Mouse (Mus musculus) left cerebral cortex, postnatal 25 days (tissue): ENCODE data around the gene Sacm1l. TPM values are rescaled to one million over a fixed set of nuclear protein-coding genes. Genes with fewer than 3 reads are reported as not detected.
A peak's percentile ranks its signal among the peaks of the same experiment; 100 is the strongest.

Experiments used
- DNase-seq, 2 experiments: peaks; one replicate each; pipeline ENCODE4 v3.0.0; 2022; ENCODE audit warnings: low spot score in 2 of 2, mixed read lengths in 1 of 2
- intact Hi-C: fragments of 180-260 bp; cut with DNase I; formaldehyde crosslinking; loops from one replicate; pipeline ENCODE4 v1.15.1; 2025
- total RNA-seq, 2 experiments: library from RNA; stranded (reverse); gene quantifications; 2 replicates each; pipeline ENCODE4 v1.2.3; 2021

Gene Sacm1l
- total RNA-seq, 2 experiments from 2014 or later: 59.5 to 61.9 TPM

GRCm38 (mm10) chr9:123506270-123507146 is 23.1 kb upstream of the Sacm1l start:
- intact Hi-C loops: no loop called here
- DNase-seq: no peak

GRCm38 (mm10) chr9:123507380-123507779 is 22.2 kb upstream of the Sacm1l start:
- DNase-seq: peak in 1 of 2 experiments; percentile 28
- intact Hi-C loops: no loop called here

- DNase-seq: no peak
- intact Hi-C loops: no loop called here
These were observed 20.6 kb upstream of the Sacm1l start for GRCm38 (mm10) chr9:123508986-123509385.

- peak; percentile 43 to 63 for DNase-seq
- intact Hi-C loops: no loop called here
These were observed 19.6 kb upstream of the Sacm1l start for GRCm38 (mm10) chr9:123509638-123510604.

- DNase-seq: no peak
- intact Hi-C loops: no loop called here
These were observed 18.6 kb upstream of the Sacm1l start for GRCm38 (mm10) chr9:123510926-123511325.

- peak in 1 of 2 experiments; percentile 61 for DNase-seq
- intact Hi-C loops: no loop called here
These were observed 17.1 kb upstream of the Sacm1l start for GRCm38 (mm10) chr9:123512482-123512881.

- intact Hi-C loops: no loop called here
- DNase-seq: no peak
These were observed 14.5 kb upstream of the Sacm1l start for GRCm38 (mm10) chr9:123515087-123515486.

- no peak for DNase-seq
- intact Hi-C loops: no loop called here
These were observed 12.7 kb upstream of the Sacm1l start for GRCm38 (mm10) chr9:123516641-123517385.

GRCm38 (mm10) chr9:123518969-123519894 is 10.3 kb upstream of the Sacm1l start:
- intact Hi-C loops: no loop called here
- no peak for DNase-seq

- DNase-seq: no peak
- intact Hi-C loops: no loop called here
These were observed 8.8 kb upstream of the Sacm1l start for GRCm38 (mm10) chr9:123520735-123521134.

GRCm38 (mm10) chr9:123523676-123524075 is 5.9 kb upstream of the Sacm1l start:
- DNase-seq: no peak
- intact Hi-C loops: loop anchor here (2.0 kb wide), 1 partner anchor 73 kb away; no protein-coding TSS in a partner anchor

GRCm38 (mm10) chr9:123525095-123525494 is 4.5 kb upstream of the Sacm1l start:
- intact Hi-C loops: loop anchor here (2.0 to 5.0 kb wide), 3 partner anchors 74 to 368 kb away; partner anchors contain the start of gene Tmem158
- DNase-seq: peak; percentile 63 to 74

GRCm38 (mm10) chr9:123526502-123526901 is 3.1 kb upstream of the Sacm1l start:
- intact Hi-C loops: loop anchor here (5.0 kb wide), 2 partner anchors 264 to 369 kb away; partner anchors contain the start of gene Tmem158
- no peak for DNase-seq

- DNase-seq: no peak
- intact Hi-C loops: loop anchor here (5.0 kb wide), 2 partner anchors 266 to 371 kb away; partner anchors contain the start of gene Tmem158
These were observed 1.3 kb upstream of the Sacm1l start for GRCm38 (mm10) chr9:123528087-123528925.

GRCm38 (mm10) chr9:123528926-123529295 is 648 bp upstream of the Sacm1l start:
- intact Hi-C loops: loop anchor here (5.0 kb wide), 2 partner anchors 267 to 372 kb away; partner anchors contain the start of gene Tmem158
- peak in 1 of 2 experiments; percentile 78 for DNase-seq

GRCm38 (mm10) chr9:123530158-123530475 is 558 bp downstream of the Sacm1l start:
- intact Hi-C loops: no loop called here
- DNase-seq: peak in 1 of 2 experiments; percentile 39

- DNase-seq: no peak
- intact Hi-C loops: no loop called here
These were observed 1.1 kb downstream of the Sacm1l start for GRCm38 (mm10) chr9:123530566-123531130.
